Mouse (Mus musculus): Measurements from ENCODE around the gene Pik3r2. TPM values are rescaled to one million over a fixed set of nuclear protein-coding genes. Genes with fewer than 3 reads are reported as not detected.
A peak's percentile ranks its signal among the peaks of the same experiment; 100 is the strongest.
"Not testable (repeated sequence)": the region's sequence is repeated elsewhere in the genome, so short reads cannot be mapped to it uniquely, and the experiment has no call there.

The Pik3r2 gene
- 8.9 and 9.0 TPM in 2 replicates for polyA plus RNA-seq (2015; fragmentation: Nextera tagmentation; extraction: Ambion mirVana)

- Histone ChIP-seq H3K27me3 (ENCODE audit: insufficient read depth, low read length) (no peaks in the 10 kb centered on the region), H3K27ac (ENCODE audit: low read depth) (peak within 1 kb of the TSS; percentile 98), H3K9me3 (ENCODE audit: low read length) (no peaks in the 10 kb centered on the region), H3K4me3 (ENCODE audit: low read depth, low read length) (peak within 1 kb of the TSS; percentile 63), H3K9ac (replicated peaks) (peak within 1 kb of the TSS; percentile 88), H3K36me3 (replicated peaks; ENCODE audit: insufficient read depth, low read length) (peaks cover 40% of the 10 kb centered on the region), H3K4me2 (ENCODE audit: low read depth, low read length) (peak within 1 kb of the TSS; percentile 99), H3K4me1 (ENCODE audit: insufficient read depth) (peaks cover 38% of the 10 kb centered on the region)
- TF ChIP-seq EP300 (IDR thresholded peaks at IDR 0.05; ENCODE audit: low read depth) = peak; percentile 54
- no peak for TF ChIP-seq CTCF (IDR thresholded peaks at IDR 0.05; ENCODE audit: low read depth)
- ATAC-seq = peak; percentile 93
- under 1% methylated on average over 91 of the region's 94 CpGs for WGBS (ENCODE audit: insufficient replicate concordance)
- DNase-seq = peak; percentile 97
Measured at GRCm38 (mm10) chr8:70776496-70777444, at the start of gene Pik3r2. Gene Pik3r2, minus strand, starts transcription at chr8:70776713.

- H3K9me3 ChIP-seq (ENCODE audit: low read length) = no peaks in the 10 kb centered on the region
- no peak overlapping the region for H3K9ac ChIP-seq (replicated peaks)
- no peak overlapping the region for H3K27ac ChIP-seq (ENCODE audit: low read depth)
- DNase-seq (no peak), ATAC-seq (no peak)
- no peaks in the 10 kb centered on the region for H3K27me3 ChIP-seq (ENCODE audit: insufficient read depth, low read length)
- H3K4me1 ChIP-seq (ENCODE audit: insufficient read depth) = no peaks in the 10 kb centered on the region; the same call in 1 of the 2 replicates
- H3K4me2 ChIP-seq (ENCODE audit: low read depth, low read length) = no peak overlapping the region
- no peaks in the 10 kb centered on the region for H3K36me3 ChIP-seq (replicated peaks; ENCODE audit: insufficient read depth, low read length)
- TF ChIP-seq CTCF (IDR thresholded peaks at IDR 0.05; ENCODE audit: low read depth) = no peak
- no peak for TF ChIP-seq EP300 (IDR thresholded peaks at IDR 0.05; ENCODE audit: low read depth)
- no peak overlapping the region for H3K4me3 ChIP-seq (ENCODE audit: low read depth, low read length)
- 78% methylated on average over 8 of the region's 8 CpGs for WGBS (ENCODE audit: insufficient replicate concordance)
Measured at GRCm38 (mm10) chr8:70825816-70826215, 49.3 kb upstream of the Pik3r2 start.

GRCm38 (mm10) chr8:70823802-70824201 is 47.3 kb upstream of the Pik3r2 start:
- Histone ChIP-seq H3K4me3 (ENCODE audit: low read depth, low read length) (no peak overlapping the region), H3K4me1 (ENCODE audit: insufficient read depth) (no peaks in the 10 kb centered on the region; the same call in 1 of the 2 replicates), H3K36me3 (replicated peaks; ENCODE audit: insufficient read depth, low read length) (no peaks in the 10 kb centered on the region), H3K27ac (ENCODE audit: low read depth) (no peak overlapping the region), H3K27me3 (ENCODE audit: insufficient read depth, low read length) (no peaks in the 10 kb centered on the region), H3K9me3 (ENCODE audit: low read length) (no peaks in the 10 kb centered on the region), H3K9ac (replicated peaks) (no peak overlapping the region), H3K4me2 (ENCODE audit: low read depth, low read length) (no peak overlapping the region)
- no peak for DNase-seq
- no peak for ATAC-seq
- 80% methylated on average over 7 of the region's 7 CpGs for WGBS (ENCODE audit: insufficient replicate concordance)
- no peak for TF ChIP-seq EP300 (IDR thresholded peaks at IDR 0.05; ENCODE audit: low read depth)
- TF ChIP-seq CTCF (IDR thresholded peaks at IDR 0.05; ENCODE audit: low read depth) = no peak

- not testable (repeated sequence) for H3K36me3 ChIP-seq (replicated peaks; ENCODE audit: insufficient read depth, low read length); DNase-seq; H3K4me1 ChIP-seq (ENCODE audit: insufficient read depth); H3K27ac ChIP-seq (ENCODE audit: low read depth); ATAC-seq; H3K9me3 ChIP-seq (ENCODE audit: low read length); H3K27me3 ChIP-seq (ENCODE audit: insufficient read depth, low read length); H3K9ac ChIP-seq (replicated peaks); H3K4me2 ChIP-seq (ENCODE audit: low read depth, low read length); H3K4me3 ChIP-seq (ENCODE audit: low read depth, low read length)
- WGBS (ENCODE audit: insufficient replicate concordance) = 83% methylated on average over 3 of the region's 3 CpGs
Measured at GRCm38 (mm10) chr8:70822594-70822993, 46.1 kb upstream of the Pik3r2 start.

- Histone ChIP-seq H3K4me1 (ENCODE audit: insufficient read depth) (peaks cover 3% of the 10 kb centered on the region), H3K4me2 (ENCODE audit: low read depth, low read length) (no peak overlapping the region), H3K27me3 (ENCODE audit: insufficient read depth, low read length) (no peaks in the 10 kb centered on the region), H3K9ac (replicated peaks) (no peak overlapping the region), H3K27ac (ENCODE audit: low read depth) (no peak overlapping the region), H3K9me3 (ENCODE audit: low read length) (no peaks in the 10 kb centered on the region), H3K36me3 (replicated peaks; ENCODE audit: insufficient read depth, low read length) (no peaks in the 10 kb centered on the region), H3K4me3 (ENCODE audit: low read depth, low read length) (no peak overlapping the region)
- DNase-seq (no peak), ATAC-seq (no peak)
- no peak for TF ChIP-seq CTCF (IDR thresholded peaks at IDR 0.05; ENCODE audit: low read depth)
- no peak for TF ChIP-seq EP300 (IDR thresholded peaks at IDR 0.05; ENCODE audit: low read depth)
- 52% methylated on average over 11 of the region's 11 CpGs for WGBS (ENCODE audit: insufficient replicate concordance)
Measured at GRCm38 (mm10) chr8:70821992-70822391, 45.5 kb upstream of the Pik3r2 start.

GRCm38 (mm10) chr8:70821399-70821962 is 45.0 kb upstream of the Pik3r2 start:
- H3K36me3 ChIP-seq (replicated peaks; ENCODE audit: insufficient read depth, low read length) = no peaks in the 10 kb centered on the region
- H3K27me3 ChIP-seq (ENCODE audit: insufficient read depth, low read length) = no peaks in the 10 kb centered on the region
- no peak for TF ChIP-seq EP300 (IDR thresholded peaks at IDR 0.05; ENCODE audit: low read depth)
- peak; percentile 99 for TF ChIP-seq CTCF (IDR thresholded peaks at IDR 0.05; ENCODE audit: low read depth)
- H3K4me3 ChIP-seq (ENCODE audit: low read depth, low read length) = no peak overlapping the region
- peak; percentile 42; the same call in 1 of the 2 replicates for ATAC-seq
- no peak overlapping the region for H3K4me2 ChIP-seq (ENCODE audit: low read depth, low read length)
- H3K4me1 ChIP-seq (ENCODE audit: insufficient read depth) = peaks cover 6% of the 10 kb centered on the region
- peak; percentile 85 for DNase-seq
- WGBS (ENCODE audit: insufficient replicate concordance) = 16% methylated on average over 30 of the region's 30 CpGs
- H3K27ac ChIP-seq (ENCODE audit: low read depth) = no peak overlapping the region
- no peak overlapping the region for H3K9ac ChIP-seq (replicated peaks)
- H3K9me3 ChIP-seq (ENCODE audit: low read length) = no peaks in the 10 kb centered on the region

Measured in liver, postnatal 0 days (tissue).